Mouse (Mus musculus) c-Kit-positive CD71-positive TER-119-positive erythroid progenitor cells, embryonic 14.5 days (primary cell): ENCODE results near the gene Maml2.

ENCODE experiments used
- DNase-seq: peaks from one replicate; pipeline ENCODE4 v3.0.0-alpha.2; 2013; ENCODE audit warnings: low spot score

The Maml2 gene

GRCm38 (mm10) chr9:13536419-13537261 lies 238.9 kb downstream of the Maml2 start:
- peak; percentile 29 for DNase-seq

DNA sequence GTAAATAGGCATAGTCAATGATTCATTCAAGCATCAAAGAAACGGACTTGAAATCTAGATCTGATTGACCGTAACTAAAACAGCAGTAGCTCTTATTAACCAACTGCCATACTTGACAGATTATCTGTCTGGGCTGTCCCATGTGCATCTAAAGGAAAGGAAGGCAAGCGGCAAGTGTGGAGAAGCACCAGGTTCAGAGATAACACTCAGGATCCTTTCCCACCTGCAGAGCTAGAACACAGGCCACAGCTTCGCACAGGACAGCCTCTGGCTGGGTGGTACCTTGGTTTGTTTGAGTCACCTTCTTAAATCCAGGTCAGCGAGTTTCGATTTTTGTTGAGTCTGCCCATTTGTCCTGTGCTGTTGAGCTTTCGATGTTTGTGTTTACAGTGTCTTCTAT lies 240.4 kb downstream of the Maml2 start:
- no peak for DNase-seq

- no peak for DNase-seq
These were observed 241.8 kb downstream of the Maml2 start for GRCm38 (mm10) chr9:13539535-13539934.

DNA sequence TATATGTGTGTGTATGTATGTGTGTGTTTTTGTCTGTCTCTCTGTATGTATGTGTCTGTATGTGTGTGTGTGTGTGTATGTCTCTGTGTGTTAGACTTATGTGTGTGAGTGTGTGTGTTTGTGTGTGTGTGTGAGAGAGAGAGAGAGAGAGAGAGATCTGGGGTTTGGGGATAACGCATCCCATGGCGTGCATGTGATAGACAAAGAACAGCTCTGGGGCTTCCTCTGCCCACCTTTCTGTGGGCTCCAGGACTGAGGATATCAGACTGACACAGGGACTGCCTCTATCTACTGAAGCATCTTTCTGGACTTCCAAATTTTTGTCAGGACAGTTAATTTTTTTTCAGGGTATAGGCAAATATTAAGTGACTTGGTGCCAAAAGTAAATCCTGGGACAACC lies 242.5 kb downstream of the Maml2 start:
- no peak for DNase-seq

- DNase-seq: no peak
These were observed 243.0 kb downstream of the Maml2 start for GRCm38 (mm10) chr9:13540781-13541180.

GRCm38 (mm10) chr9:13543167-13543566 lies 245.4 kb downstream of the Maml2 start:
- no peak for DNase-seq

DNA sequence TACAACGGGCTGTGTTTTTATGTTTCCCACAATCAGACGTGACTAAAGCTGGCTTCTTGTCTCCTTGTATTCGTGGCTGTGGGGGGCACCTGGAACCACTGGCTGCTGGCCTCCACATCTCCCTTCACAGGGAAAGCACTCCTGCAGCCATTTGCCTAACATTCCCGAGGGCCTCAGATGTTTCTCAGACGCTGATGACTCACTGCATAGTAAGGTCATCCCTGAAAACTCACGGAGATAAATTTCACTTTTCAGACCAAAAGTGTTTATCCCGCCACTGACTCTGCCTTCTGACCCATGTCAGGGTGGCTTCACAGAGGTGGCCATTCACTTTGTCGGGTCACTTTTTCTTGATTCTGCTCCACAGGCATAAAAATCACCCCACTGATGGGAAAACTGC lies 246.4 kb downstream of the Maml2 start:
- DNase-seq: no peak

- no peak for DNase-seq
These were observed 248.0 kb downstream of the Maml2 start for GRCm38 (mm10) chr9:13545726-13546125.

DNA sequence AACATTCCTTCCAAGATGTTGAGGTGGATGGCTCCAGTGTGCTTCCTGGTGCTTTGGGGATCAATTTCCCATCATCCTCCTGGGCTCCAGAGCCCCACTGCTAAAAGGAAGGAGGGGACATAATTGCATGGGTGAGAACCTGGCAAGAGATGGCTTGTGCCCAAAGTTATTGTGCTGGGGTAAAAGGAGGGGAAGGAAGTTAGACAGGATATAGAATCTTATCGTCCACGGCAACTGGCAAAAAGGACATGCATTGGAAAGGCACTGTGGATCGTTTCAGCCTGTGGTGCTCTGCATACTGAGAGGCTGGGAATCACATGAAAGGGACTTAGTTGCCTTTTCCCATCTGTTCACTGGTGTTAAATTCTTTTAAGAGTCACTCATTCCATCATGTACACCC lies 252.2 kb downstream of the Maml2 start:
- no peak for DNase-seq

- no peak for DNase-seq
These were observed 254.8 kb downstream of the Maml2 start for GRCm38 (mm10) chr9:13552380-13553052.

DNA sequence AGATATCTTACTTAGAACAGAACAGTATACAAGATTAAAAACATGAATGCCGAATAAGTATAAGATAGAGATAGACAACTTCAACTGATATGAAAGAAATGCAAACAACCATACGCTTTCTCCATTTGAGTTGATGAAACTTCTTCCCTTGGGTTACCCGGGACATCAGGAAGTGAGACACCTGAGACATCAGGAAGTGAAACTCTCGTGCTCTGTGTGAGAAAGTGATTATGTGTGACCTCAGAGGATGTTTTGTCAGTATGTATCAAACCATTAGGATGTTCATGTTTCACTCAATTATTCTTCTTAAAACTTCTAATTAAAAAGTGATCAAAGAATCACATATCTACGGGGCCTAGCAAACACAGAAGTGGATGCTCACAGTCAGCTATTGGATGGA lies 257.0 kb downstream of the Maml2 start:
- no peak for DNase-seq

- no peak for DNase-seq
These were observed 258.3 kb downstream of the Maml2 start for GRCm38 (mm10) chr9:13555973-13556481.

DNA sequence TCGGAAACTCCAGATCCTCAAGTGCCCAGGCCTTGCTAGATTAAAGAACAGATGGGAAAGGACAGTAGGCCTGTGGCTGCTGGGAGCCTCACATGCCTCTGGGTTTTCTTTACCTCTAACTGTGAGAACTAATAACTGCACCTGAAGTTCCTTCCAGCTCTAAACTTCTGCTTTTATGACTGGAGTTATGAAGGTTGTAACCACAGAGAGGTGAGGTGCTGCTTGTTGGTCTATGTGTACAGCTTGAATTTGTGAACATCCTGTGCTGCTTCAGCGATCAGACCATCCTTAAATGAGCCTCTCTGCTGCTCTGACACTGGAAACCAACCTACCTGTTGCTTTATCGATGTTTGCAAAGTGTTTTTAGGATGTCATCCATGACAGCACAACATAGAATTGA lies 258.9 kb downstream of the Maml2 start:
- no peak for DNase-seq

- no peak for DNase-seq
These were observed 261.1 kb downstream of the Maml2 start for GRCm38 (mm10) chr9:13558811-13559372.

DNA sequence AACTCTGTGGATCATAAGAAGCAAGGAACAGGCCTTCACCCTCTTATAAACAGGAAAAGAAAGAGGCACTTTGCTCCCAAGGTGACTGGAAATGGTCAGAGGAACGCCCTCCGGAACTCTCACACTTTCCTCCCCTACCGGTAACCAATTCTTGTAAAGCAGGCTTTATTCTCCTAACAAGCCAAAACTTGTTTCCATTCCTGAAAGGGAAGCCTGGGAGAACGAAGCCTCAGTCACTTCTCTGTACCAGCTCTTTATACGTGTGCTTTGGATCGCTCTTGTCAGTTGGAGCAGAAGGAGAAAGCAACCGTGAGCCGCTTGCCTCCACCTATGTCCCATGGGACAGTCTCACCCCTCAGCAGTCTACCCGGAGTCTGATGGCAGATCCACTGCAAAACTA lies 262.9 kb downstream of the Maml2 start:
- no peak for DNase-seq

- DNase-seq: no peak
These were observed 263.6 kb downstream of the Maml2 start for GRCm38 (mm10) chr9:13561335-13561734.

DNA sequence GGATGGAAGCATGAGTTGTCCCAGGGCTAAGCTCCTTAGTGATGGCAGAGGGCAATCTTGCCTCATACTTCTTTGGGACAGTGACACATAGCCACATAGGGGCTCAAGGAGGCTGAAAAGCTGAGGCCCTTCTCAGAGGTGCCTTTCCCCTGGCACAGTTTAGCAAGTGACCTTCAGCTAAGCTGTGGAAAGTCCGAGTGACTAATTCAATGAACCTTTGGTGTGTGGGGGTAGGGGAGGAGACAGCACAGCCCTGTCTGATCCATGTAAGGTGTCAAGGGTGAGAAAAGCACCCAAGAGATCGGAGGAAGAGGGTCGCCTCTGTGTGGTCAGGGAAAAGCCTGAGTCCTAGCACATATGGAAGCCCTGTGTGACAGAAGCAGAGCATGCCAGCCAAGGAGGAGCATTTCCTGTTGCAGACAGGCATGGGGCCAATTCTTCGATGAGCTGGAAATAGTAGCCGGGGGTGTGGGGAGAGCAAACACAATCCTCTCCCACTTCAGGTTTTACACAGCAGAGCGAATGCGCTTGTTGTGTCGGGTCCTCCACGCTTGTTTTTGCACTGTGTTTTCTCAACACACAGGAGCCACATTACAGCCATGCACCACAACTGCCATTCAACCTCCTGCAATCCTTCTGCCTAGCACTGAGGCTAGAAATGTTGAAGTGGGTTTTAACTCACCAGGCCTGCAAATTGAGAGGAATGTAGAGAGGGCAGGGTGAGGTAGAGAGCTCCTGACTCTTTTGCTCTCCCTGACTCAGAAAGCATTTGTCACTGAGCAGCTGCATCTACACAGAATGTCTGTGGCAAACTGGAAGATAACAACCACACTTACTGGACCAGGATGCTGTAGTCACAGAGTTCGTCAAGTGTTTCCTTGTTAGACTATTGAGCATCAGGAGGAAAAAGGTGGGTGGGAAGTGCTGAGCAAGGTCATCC lies 266.0 kb downstream of the Maml2 start:
- no peak for DNase-seq

- no peak for DNase-seq
These were observed 267.7 kb downstream of the Maml2 start for GRCm38 (mm10) chr9:13565343-13566019.

GRCm38 (mm10) chr9:13566154-13566885 lies 268.6 kb downstream of the Maml2 start:
- no peak for DNase-seq

DNA sequence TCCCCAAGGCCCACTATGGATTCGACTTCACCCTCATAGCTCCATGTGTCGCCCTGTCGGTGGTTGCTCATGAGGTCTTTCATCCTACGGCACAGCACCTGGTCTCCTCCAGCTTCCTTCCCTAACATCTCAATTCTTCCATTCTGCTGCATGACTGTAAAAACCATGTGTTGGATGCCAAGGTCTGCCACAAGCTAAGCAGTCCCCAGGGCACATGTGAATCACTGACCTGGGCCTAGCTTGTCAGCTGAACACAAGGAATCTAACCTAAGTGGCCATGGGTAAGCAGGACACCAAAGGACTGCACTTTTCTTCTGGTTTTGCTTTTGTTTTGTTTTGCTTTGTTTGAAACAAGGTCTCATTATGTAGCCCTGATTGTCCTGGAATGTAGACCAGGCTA lies 271.3 kb downstream of the Maml2 start:
- DNase-seq: no peak

- DNase-seq: no peak
These were observed 275.1 kb downstream of the Maml2 start for GRCm38 (mm10) chr9:13572847-13573246.
